Mouse (Mus musculus) embryonic facial prominence, embryonic 15.5 days (tissue): ENCODE results near the gene Arhgap10. TPM values are rescaled to one million over a fixed set of nuclear protein-coding genes. Genes with fewer than 3 reads are reported as not detected.

ENCODE experiments used
- ATAC-seq: fragments of 200-750 bp; cut with Nextera tagmentation; 2 replicates; pipeline ENCODE4 v1.8.0; 2017; ENCODE audit warnings: low read depth, moderate TSS enrichment; ENCODE audit not compliant: insufficient number of reproducible peaks, low FRiP score, low TSS enrichment
- H3K27ac ChIP-seq: fragments of 300-500 bp; sonication (generic); replicated peaks from 2 replicates; pipeline ENCODE4 v1.5.1; 2015; ENCODE audit warnings: mild to moderate bottlenecking, inconsistent platforms
- H3K27me3 ChIP-seq: fragments of 300-500 bp; sonication (generic); 2 replicates; pipeline ENCODE4 v1.6.1; 2015; ENCODE audit warnings: inconsistent platforms
- H3K36me3 ChIP-seq: fragments of 300-500 bp; sonication (generic); 2 replicates; pipeline ENCODE4 v1.6.1; 2015; ENCODE audit warnings: mild to moderate bottlenecking, inconsistent platforms
- H3K4me1 ChIP-seq: fragments of 300-500 bp; sonication (generic); 2 replicates; pipeline ENCODE4 v1.6.1; 2015; ENCODE audit warnings: inconsistent platforms
- H3K4me2 ChIP-seq: fragments of 300-500 bp; sonication (generic); replicated peaks from 2 replicates; pipeline ENCODE4 v1.6.1; 2015; ENCODE audit warnings: mild to moderate bottlenecking, inconsistent platforms
- H3K4me3 ChIP-seq: fragments of 300-500 bp; sonication (generic); replicated peaks from 2 replicates; pipeline ENCODE4 v1.5.1; 2015; ENCODE audit warnings: mild to moderate bottlenecking, inconsistent platforms
- H3K9ac ChIP-seq: fragments of 300-500 bp; sonication (generic); 2 replicates; pipeline ENCODE4 v1.6.1; 2015; ENCODE audit warnings: inconsistent platforms
- H3K9me3 ChIP-seq: fragments of 300-500 bp; sonication (generic); replicated peaks from 2 replicates; pipeline ENCODE4 v1.6.1; 2016; ENCODE audit warnings: inconsistent platforms
- WGBS: fragments of 180-500 bp; shearing (Covaris S2); methylation state at CpG from one replicate; pipeline ENCODE4 v1.1.7; 2015; 5-methylcytosine and 5-hydroxymethylcytosine counted together
- polyA plus RNA-seq: library from polyadenylated mRNA; unstranded; fragments of >200 nt; fragmentation: Nextera tagmentation; extraction: Ambion mirVana; gene quantifications from 2 replicates; pipeline ENCODE4 v1.2.1, GENCODE M21; 2015

Gene Arhgap10
- polyA plus RNA-seq, 1 experiment from 2014 or later, result 30.1 TPM

DNA sequence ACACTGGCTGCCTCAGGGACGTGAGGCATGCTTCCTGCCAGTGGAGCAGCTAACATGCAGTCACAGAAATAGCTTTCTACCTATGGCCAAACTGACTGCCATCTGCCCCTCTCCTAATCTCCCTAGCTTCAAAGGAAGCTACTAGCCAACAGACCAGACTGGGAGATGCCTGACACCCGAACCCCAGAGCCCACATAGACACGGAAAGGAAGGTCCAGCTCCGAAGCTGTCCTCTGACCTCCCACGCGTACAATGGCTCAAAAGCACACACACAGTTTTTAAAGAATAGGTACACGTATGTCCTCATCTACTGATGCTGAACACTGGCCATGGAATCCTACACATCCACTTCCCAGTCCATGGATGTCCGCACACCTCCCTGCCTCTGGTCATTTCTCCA lies 2.0 kb downstream of the Arhgap10 start:
- Histone ChIP-seq H3K4me2 (peak overlapping the region; percentile 64), H3K9ac (no peak overlapping the region), H3K27ac (no peak overlapping the region), H3K36me3 (no peaks in the 10 kb centered on the region), H3K4me3 (peak overlapping the region; percentile 83), H3K27me3 (no peaks in the 10 kb centered on the region), H3K4me1 (peaks cover 58% of the 10 kb centered on the region), H3K9me3 (no peaks in the 10 kb centered on the region)
- WGBS, result 63% methylated on average over 8 of the region's 8 CpGs
- ATAC-seq, result no peak

DNA sequence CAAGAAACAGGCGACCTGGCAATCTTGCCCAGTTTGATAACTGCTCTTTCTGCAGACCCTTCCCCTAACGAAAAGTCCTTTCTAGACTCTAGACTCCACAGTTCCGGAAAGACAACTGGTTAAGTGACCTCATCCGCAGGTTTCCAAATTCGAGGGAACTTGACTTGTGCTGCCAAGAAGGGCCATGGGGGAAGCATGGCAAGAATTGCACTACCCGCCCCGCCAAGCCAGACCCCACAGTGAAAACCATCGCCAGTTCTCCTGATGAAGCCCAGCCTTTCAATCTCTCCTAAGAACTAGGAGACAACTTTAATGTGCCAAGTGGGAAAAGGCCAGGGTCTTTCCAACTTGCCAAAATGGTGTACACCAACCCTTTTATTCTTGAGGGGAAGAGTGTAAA lies 2.6 kb downstream of the Arhgap10 start:
- H3K4me2 ChIP-seq, result 0 out of 2 replicates have a peak overlapping the region, but pooled peaks have one; percentile 64
- H3K9me3 ChIP-seq, result no peaks in the 10 kb centered on the region
- H3K27me3 ChIP-seq, result no peaks in the 10 kb centered on the region
- WGBS, result 86% methylated on average over 8 of the region's 8 CpGs
- no peak overlapping the region for H3K27ac ChIP-seq
- ATAC-seq, result no peak
- H3K36me3 ChIP-seq, result no peaks in the 10 kb centered on the region
- no peak overlapping the region for H3K4me3 ChIP-seq
- H3K4me1 ChIP-seq, result peaks cover 61% of the 10 kb centered on the region
- H3K9ac ChIP-seq, result no peak overlapping the region

DNA sequence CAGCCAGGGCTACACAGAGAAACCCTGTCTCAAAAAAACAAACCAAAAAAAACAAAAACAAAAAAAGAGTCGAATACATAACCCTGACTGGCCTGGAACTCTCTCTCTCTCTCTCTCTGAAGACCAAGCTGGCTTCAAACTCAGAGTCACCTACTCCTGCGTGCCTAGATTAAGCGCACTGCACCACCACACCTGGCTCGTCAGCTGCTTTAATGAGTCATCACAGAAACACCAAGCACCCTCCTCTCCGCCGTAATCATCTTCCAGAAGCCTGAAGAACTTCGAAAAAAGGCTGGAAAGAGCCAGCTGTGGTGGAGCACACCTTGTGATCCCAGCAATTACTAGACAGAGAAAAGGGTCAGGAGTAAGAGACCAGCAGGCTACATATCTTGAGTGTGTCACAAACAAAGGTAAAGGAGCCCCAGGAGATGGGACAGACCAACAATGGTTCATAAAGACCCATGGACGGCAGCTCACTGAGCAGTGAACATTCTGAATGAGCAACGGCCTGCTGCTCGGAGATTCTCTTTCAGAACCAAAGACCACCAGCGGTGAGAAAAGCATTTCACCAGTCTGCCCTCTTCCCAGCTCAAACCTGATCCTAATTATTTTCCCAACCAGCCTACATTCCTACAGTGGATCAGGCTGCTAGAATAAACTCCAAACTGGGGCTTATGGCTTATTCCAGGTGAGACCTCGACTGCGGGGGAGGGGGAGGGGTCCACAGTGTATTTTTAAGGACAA lies 5.8 kb downstream of the Arhgap10 start:
- no peak overlapping the region for H3K9ac ChIP-seq
- no peaks in the 10 kb centered on the region for H3K9me3 ChIP-seq
- no peaks in the 10 kb centered on the region for H3K36me3 ChIP-seq
- no peak overlapping the region for H3K27ac ChIP-seq
- no peak for ATAC-seq
- no peak overlapping the region; the same call in 1 of the 2 replicates for H3K4me2 ChIP-seq
- no peak overlapping the region for H3K4me3 ChIP-seq
- peaks cover 49% of the 10 kb centered on the region for H3K4me1 ChIP-seq
- no peaks in the 10 kb centered on the region for H3K27me3 ChIP-seq
- WGBS, result 47% methylated on average over 13 of the region's 13 CpGs

DNA sequence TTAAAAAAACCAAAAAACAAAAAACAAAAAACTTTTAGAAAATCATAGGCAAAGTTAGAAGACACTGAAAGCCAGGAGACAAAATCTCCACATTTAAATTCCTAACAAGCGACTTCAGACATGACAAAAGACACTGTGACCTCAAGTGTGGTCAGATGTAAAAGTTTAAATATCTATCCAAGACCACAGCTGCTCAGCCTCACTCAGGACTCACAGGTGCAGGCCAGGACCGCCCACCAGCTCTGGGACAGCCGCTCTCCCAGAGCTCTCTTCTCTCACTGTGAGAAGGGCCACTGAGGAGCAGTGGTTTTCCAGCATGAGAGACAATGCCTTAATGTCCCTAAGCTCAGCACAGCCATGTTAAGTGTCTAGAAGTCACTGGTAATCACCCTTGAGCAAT lies 7.3 kb downstream of the Arhgap10 start:
- H3K36me3 ChIP-seq, result no peaks in the 10 kb centered on the region
- no peak overlapping the region for H3K9ac ChIP-seq
- H3K9me3 ChIP-seq, result no peaks in the 10 kb centered on the region
- H3K27me3 ChIP-seq, result no peaks in the 10 kb centered on the region
- H3K4me2 ChIP-seq, result no peak overlapping the region
- H3K4me3 ChIP-seq, result no peak overlapping the region
- H3K4me1 ChIP-seq, result peaks cover 35% of the 10 kb centered on the region
- 76% methylated on average over 3 of the region's 3 CpGs for WGBS
- H3K27ac ChIP-seq, result no peak overlapping the region
- no peak for ATAC-seq

DNA sequence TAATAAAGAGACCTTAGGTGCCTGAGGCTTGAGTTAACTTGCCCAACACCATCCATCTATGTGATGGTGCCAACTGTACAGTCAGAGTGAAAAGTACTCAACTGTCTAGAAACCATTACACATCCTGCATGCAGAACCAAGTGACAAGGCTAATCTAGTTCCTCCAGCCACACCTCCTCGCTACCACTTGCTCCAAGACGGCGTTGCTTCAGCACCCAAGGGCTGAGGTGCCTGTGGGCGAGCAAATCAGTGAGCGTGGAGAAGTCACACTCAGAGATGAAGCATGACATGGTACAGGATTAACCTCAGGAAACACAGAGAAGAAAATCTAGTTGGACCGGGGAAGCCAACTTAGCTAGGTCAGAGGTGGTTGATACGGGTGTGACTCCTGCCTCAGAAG lies 8.7 kb downstream of the Arhgap10 start:
- H3K27me3 ChIP-seq, result no peaks in the 10 kb centered on the region
- H3K9ac ChIP-seq, result no peak overlapping the region
- WGBS, result 66% methylated on average over 7 of the region's 7 CpGs
- no peak for ATAC-seq
- no peaks in the 10 kb centered on the region for H3K36me3 ChIP-seq
- H3K9me3 ChIP-seq, result no peaks in the 10 kb centered on the region
- H3K4me1 ChIP-seq, result peaks cover 29% of the 10 kb centered on the region
- no peak overlapping the region for H3K27ac ChIP-seq
- no peak overlapping the region for H3K4me3 ChIP-seq
- no peak overlapping the region for H3K4me2 ChIP-seq

DNA sequence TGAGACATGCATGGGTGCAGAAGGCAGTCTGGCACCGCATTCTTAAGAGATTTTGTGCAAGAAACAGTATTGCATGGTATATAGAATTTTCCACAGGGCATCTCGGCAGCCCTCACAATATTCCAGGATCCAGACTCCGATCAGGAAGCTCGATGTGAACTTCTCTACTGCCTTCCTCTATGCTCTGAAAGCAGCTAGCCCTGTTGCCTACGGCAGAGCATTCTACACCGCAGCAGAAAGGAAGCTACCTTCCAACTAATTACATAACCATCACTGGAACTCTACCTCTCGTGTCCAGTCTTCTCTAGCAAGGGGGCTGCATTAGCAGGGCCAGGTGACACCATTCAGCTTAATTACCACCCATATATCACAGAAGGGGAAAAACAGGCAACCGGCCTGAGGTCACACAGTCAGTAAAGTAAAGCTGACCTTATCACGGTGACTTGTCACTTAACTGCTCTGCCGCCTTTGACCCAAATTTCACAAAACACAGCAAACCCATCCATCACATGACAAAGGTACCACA lies 10.2 kb downstream of the Arhgap10 start:
- H3K4me3 ChIP-seq, result no peak overlapping the region
- WGBS, result 72% methylated on average over 10 of the region's 10 CpGs

DNA sequence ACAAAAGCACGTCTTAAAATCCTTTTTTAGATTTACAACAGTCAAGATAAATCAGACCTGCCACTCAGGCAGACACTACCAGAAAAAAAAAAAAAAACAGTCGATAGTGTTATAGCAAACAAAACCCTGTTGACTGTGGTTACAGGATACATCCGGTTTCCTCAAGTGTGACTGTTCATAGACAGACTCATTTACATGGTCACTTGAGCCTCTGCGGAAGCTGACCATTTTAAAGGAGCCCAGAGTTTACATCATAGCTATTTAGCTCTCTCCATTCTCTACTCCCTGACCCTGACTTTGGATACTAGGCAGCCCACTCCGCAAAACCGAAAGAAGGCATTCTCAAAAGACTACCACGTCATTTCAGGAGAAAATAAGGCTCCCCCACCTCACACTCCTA lies 11.2 kb downstream of the Arhgap10 start:
- WGBS, result 81% methylated on average over 7 of the region's 7 CpGs
- Histone ChIP-seq H3K27ac (no peak overlapping the region), H3K9me3 (no peaks in the 10 kb centered on the region), H3K36me3 (no peaks in the 10 kb centered on the region), H3K9ac (no peak overlapping the region), H3K4me1 (peaks cover 22% of the 10 kb centered on the region), H3K4me3 (no peak overlapping the region), H3K4me2 (no peak overlapping the region), H3K27me3 (no peaks in the 10 kb centered on the region)
- ATAC-seq, result no peak

More for the DNA sequence above, 10.2 kb downstream of the Arhgap10 start:
- Histone ChIP-seq H3K36me3 (no peaks in the 10 kb centered on the region), H3K27ac (no peak overlapping the region), H3K4me1 (peaks cover 27% of the 10 kb centered on the region), H3K27me3 (no peaks in the 10 kb centered on the region), H3K9me3 (no peaks in the 10 kb centered on the region), H3K4me2 (no peak overlapping the region), H3K9ac (no peak overlapping the region)
- no peak for ATAC-seq

DNA sequence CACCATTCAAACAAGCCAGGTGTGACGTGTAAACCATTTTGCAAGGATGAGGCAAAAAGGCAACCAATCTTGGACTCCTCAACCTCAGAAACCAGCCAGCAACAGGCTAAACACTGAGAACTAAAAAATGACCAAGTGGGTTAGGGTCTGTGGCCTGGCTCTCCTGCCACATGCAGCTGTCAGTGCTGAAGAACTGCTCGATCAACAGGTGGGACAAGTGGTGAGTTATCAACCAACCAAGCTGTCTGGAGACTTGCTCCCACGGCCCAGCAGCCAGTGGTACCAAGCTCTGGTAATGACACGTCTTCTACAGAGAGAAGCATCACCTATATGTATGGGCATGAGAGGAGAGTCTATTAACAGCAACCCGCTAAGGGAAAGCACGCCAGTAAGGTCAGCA lies 15.2 kb downstream of the Arhgap10 start:
- Histone ChIP-seq H3K27me3 (no peaks in the 10 kb centered on the region), H3K4me1 (peaks cover 18% of the 10 kb centered on the region), H3K4me2 (no peak overlapping the region), H3K9ac (no peak overlapping the region), H3K9me3 (no peaks in the 10 kb centered on the region), H3K36me3 (no peaks in the 10 kb centered on the region), H3K4me3 (no peak overlapping the region), H3K27ac (0 out of 2 replicates have a peak overlapping the region, but pooled peaks have one; percentile 34)
- ATAC-seq, result no peak
- 70% methylated on average over 6 of the region's 6 CpGs for whole genome bisulfite sequencing

DNA sequence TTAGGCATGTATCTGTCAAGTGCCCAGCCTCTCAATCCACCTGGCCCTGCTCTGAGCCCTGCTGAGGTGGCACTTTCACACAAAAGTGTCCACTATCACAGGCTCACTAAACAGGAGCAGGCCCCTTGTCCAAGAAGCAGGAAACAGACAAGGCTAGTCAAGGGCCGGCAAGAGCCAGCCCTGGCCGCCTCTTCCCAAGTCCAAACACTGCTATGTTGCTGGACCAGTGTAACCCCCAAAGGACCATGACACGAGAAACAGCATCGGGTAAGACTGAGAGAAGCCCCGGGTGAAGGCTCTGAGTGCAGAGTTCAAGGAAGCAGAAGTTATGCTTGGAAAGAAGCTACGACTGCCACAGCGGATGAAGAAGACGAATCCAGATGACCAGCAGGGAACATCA lies 16.6 kb downstream of the Arhgap10 start:
- Histone ChIP-seq H3K4me1 (peaks cover 18% of the 10 kb centered on the region), H3K9me3 (no peaks in the 10 kb centered on the region), H3K27me3 (no peaks in the 10 kb centered on the region), H3K9ac (no peak overlapping the region), H3K36me3 (no peaks in the 10 kb centered on the region), H3K27ac (no peak overlapping the region), H3K4me2 (no peak overlapping the region), H3K4me3 (no peak overlapping the region)
- 80% methylated on average over 8 of the region's 8 CpGs for WGBS
- ATAC-seq, result no peak

DNA sequence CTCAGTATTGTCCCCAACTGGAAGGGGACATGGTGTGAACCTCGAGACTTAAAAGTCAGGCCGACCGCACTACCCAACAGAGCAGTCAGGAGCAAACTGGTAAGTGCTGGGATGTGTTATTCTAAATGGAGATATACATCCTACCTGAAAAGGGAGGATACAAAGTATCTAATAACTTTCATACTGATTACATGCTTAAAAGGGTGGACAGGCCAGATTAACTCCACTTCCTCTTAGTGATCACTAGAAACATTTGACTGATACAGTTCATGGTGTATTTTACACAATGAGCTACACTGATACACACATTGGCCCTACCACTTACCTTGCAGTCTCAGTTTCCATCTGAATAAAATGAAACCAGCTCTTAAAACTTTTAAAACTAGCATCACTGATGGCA lies 17.5 kb downstream of the Arhgap10 start:
- no peak overlapping the region for H3K4me3 ChIP-seq
- 93% methylated on average over 3 of the region's 3 CpGs for WGBS
- ATAC-seq, result no peak

DNA sequence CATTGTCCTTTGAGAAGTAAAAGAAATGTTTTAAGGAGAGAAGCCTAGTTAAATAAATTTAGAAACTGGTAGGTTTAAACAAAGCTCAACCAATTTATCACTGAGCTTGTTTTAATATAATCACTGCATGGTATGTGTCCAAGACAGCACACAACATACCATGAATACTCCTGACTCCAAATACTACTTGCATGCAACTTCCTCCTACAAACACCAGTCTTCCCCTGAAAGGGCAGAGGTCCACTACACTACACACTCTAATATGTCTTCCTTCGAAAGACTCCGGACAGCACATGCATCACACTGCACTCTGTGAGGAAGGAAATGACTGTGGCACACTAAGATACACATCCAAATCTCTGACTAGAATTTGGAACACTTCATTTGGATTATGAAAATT lies 20.3 kb downstream of the Arhgap10 start:
- no peak overlapping the region for H3K9ac ChIP-seq
- H3K36me3 ChIP-seq, result no peaks in the 10 kb centered on the region
- no peak overlapping the region for H3K27ac ChIP-seq
- no peak overlapping the region for H3K4me3 ChIP-seq
- H3K4me1 ChIP-seq, result peaks cover 26% of the 10 kb centered on the region
- ATAC-seq, result no peak
- no peaks in the 10 kb centered on the region for H3K9me3 ChIP-seq
- no peaks in the 10 kb centered on the region for H3K27me3 ChIP-seq
- WGBS, result 80% methylated on average over 2 of the region's 2 CpGs
- H3K4me2 ChIP-seq, result no peak overlapping the region

More for the DNA sequence above, 17.5 kb downstream of the Arhgap10 start:
- no peak overlapping the region for H3K4me2 ChIP-seq
- H3K9me3 ChIP-seq, result no peaks in the 10 kb centered on the region
- no peaks in the 10 kb centered on the region for H3K27me3 ChIP-seq
- no peak overlapping the region for H3K27ac ChIP-seq
- H3K36me3 ChIP-seq, result no peaks in the 10 kb centered on the region
- H3K4me1 ChIP-seq, result peaks cover 21% of the 10 kb centered on the region
- no peak overlapping the region for H3K9ac ChIP-seq

DNA sequence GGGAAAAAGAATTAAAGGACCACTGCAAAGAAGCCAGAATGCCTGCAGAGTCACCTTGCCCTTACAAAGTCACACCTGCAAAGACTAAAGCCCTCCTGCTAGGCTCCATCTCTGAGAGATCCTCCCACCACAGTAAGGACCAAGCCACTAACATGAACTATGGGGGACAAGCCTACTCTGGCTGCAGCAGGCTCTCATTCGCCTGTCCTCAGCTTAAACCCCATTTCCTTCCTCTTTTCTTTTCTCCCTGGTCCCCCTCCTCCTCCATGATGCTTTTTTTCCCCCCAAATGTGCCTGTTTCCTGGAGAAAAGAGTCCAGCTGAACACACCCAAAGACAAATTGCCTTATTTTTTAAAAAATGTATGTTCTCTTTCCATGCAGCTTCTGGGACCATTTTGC lies 21.5 kb downstream of the Arhgap10 start:
- ATAC-seq, result no peak
- no peak overlapping the region for H3K27ac ChIP-seq
- H3K9me3 ChIP-seq, result no peaks in the 10 kb centered on the region
- no peak overlapping the region for H3K9ac ChIP-seq
- H3K4me1 ChIP-seq, result peaks cover 34% of the 10 kb centered on the region
- no peaks in the 10 kb centered on the region for H3K27me3 ChIP-seq
- H3K36me3 ChIP-seq, result no peaks in the 10 kb centered on the region
- H3K4me2 ChIP-seq, result no peak overlapping the region
- H3K4me3 ChIP-seq, result no peak overlapping the region
- 81% methylated on average over 1 of the region's 1 CpGs for WGBS
